Mouse (Mus musculus) liver, embryonic 14.5 days (tissue): ENCODE measurements around the gene Gm20683. TPM values are rescaled to one million over a fixed set of nuclear protein-coding genes. Genes with fewer than 3 reads are reported as not detected.
A peak's percentile ranks its signal among the peaks of the same experiment; 100 is the strongest.

Experiments used
- ATAC-seq: fragments of 200-750 bp; cut with Nextera tagmentation; 2 replicates; pipeline ENCODE4 v1.8.0; 2017; ENCODE audit warnings: moderate number of reproducible peaks, mild to moderate bottlenecking, moderate library complexity; ENCODE audit not compliant: insufficient read depth
- DNase-seq, 3 experiments: peaks; one replicate each; pipeline ENCODE4 v3.0.0-alpha.2; 2012 to 2013; ENCODE audit warnings: low read depth in 3 of 3, low spot score in 3 of 3
- H3K27ac ChIP-seq: fragments of 300-500 bp; sonication (generic); 2 replicates; pipeline ENCODE4 v1.5.1; 2014; ENCODE audit warnings: moderate library complexity, mild to moderate bottlenecking, control low read depth, inconsistent platforms
- H3K27me3 ChIP-seq: fragments of 300-500 bp; sonication (generic); 2 replicates; pipeline ENCODE4 v1.6.1; 2014; ENCODE audit warnings: mild to moderate bottlenecking, low read length, moderate library complexity; ENCODE audit not compliant: control insufficient read depth, insufficient read depth
- H3K36me3 ChIP-seq: fragments of 300-500 bp; sonication (generic); replicated peaks from 2 replicates; pipeline ENCODE4 v1.6.1; 2014; ENCODE audit warnings: low read depth; ENCODE audit not compliant: control insufficient read depth, insufficient read depth
- H3K4me1 ChIP-seq, 2 experiments: fragments of 200-500 bp in 1 of 2; fragments of 300-500 bp in 1 of 2; sonication (generic) in 1 of 2; replicated peaks; 2 replicates each; pipeline ENCODE4 v1.6.1; 2012 to 2014; ENCODE audit warnings: antibody characterized with exemption in 1 of 2, inconsistent platforms in 1 of 2, low read length in 1 of 2; ENCODE audit not compliant: control insufficient read depth in 2 of 2, insufficient read depth in 2 of 2
- H3K4me2 ChIP-seq: fragments of 300-500 bp; sonication (generic); 2 replicates; pipeline ENCODE4 v1.6.1; 2014; ENCODE audit warnings: low read depth, mild to moderate bottlenecking, control low read depth, moderate library complexity
- H3K4me3 ChIP-seq, 2 experiments: fragments of 200-500 bp in 1 of 2; fragments of 300-500 bp in 1 of 2; sonication (generic) in 1 of 2; 2 replicates each; pipeline ENCODE4 v1.5.1; 2012 to 2014; ENCODE audit warnings: low read depth in 2 of 2, low read length in 2 of 2, mild to moderate bottlenecking in 2 of 2, control low read depth in 1 of 2, inconsistent platforms in 1 of 2, moderate library complexity in 1 of 2; ENCODE audit not compliant: insufficient read depth in 1 of 2
- H3K9ac ChIP-seq: fragments of 300-500 bp; sonication (generic); replicated peaks from 2 replicates; pipeline ENCODE4 v1.6.1; 2014; ENCODE audit warnings: mild to moderate bottlenecking, control low read depth, moderate library complexity
- H3K9me3 ChIP-seq: fragments of 300-500 bp; sonication (generic); 2 replicates; pipeline ENCODE4 v1.6.1; 2016; ENCODE audit warnings: low read length, mixed read lengths; ENCODE audit not compliant: control insufficient read depth
- CTCF ChIP-seq: IDR thresholded peaks from 2 replicates; pipeline ENCODE4 v1.5.1; 2016; ENCODE audit warnings: antibody characterized with exemption, low read depth, control low read depth
- EP300 ChIP-seq: IDR thresholded peaks from 2 replicates; pipeline ENCODE4 v1.6.1; 2016; ENCODE audit warnings: antibody characterized with exemption, low read depth
- WGBS: fragments of 180-500 bp; shearing (Covaris S2); extraction: QIAGEN DNeasy Blood & Tissue Kit; methylation state at CpG from one replicate; pipeline ENCODE4 v1.1.7; 2014; ENCODE audit not compliant: insufficient replicate concordance; 5-methylcytosine and 5-hydroxymethylcytosine counted together
- microRNA-seq: library from miRNA; unstranded; fragments of <30 nt; microRNA quantifications from one replicate; pipeline ENCODE4, GENCODE M21; 2016
- polyA plus RNA-seq, 2 experiments: library from polyadenylated mRNA; depleted of rRNA in 1 of 2; stranded (reverse) in 1 of 2; unstranded in 1 of 2; fragments of >200 nt; fragmentation: Nextera tagmentation in 1 of 2; extraction: Ambion mirVana in 1 of 2; gene quantifications; 2 replicates each; pipeline versions ENCODE4 v1.2.1 to v1.2.3; 2012 to 2014

The Gm20683 gene
- polyA plus RNA-seq, 2 experiments, result 3.3 TPM; not detected in 1

GRCm38 (mm10) chr17:25786781-25787504 is 54.6 kb downstream of the Gm20683 start:
- ATAC-seq, result no peak
- WGBS, result 81% methylated on average over 9 of the region's 9 CpGs
- H3K4me3 ChIP-seq, result no peak overlapping the region
- H3K36me3 ChIP-seq, result peaks cover 13% of the 10 kb centered on the region
- no peaks in the 10 kb centered on the region for H3K9me3 ChIP-seq
- H3K4me2 ChIP-seq, result no peak overlapping the region
- H3K9ac ChIP-seq, result no peak overlapping the region
- no peaks in the 10 kb centered on the region for H3K27me3 ChIP-seq
- TF ChIP-seq CTCF (no peak), EP300 (no peak)
- H3K27ac ChIP-seq, result no peak overlapping the region
- no peak for DNase-seq
- H3K4me1 ChIP-seq, result peaks cover 0 to 7% of the 10 kb centered on the region in 2 experiments; a peak in 3 of 4 replicates

- H3K4me1 ChIP-seq, result peaks cover 0 to 5% of the 10 kb centered on the region in 2 experiments; a peak in 3 of 4 replicates
- H3K4me3 ChIP-seq, result peak within 1 kb of the TSS; percentile 65 to 75
- no peaks in the 10 kb centered on the region for H3K9me3 ChIP-seq
- ATAC-seq (no peak), DNase-seq (no peak)
- peaks cover 14% of the 10 kb centered on the region for H3K36me3 ChIP-seq
- WGBS, result 71% methylated on average over 3 of the region's 3 CpGs
- peak within 1 kb of the TSS; percentile 32 for H3K9ac ChIP-seq
- H3K27ac ChIP-seq, result peak within 1 kb of the TSS; percentile 24
- peak within 1 kb of the TSS; percentile 70 for H3K4me2 ChIP-seq
- TF ChIP-seq EP300 (no peak), CTCF (no peak)
- no peaks in the 10 kb centered on the region for H3K27me3 ChIP-seq
Measured at GRCm38 (mm10) chr17:25786280-25786679, 55.3 kb downstream of the Gm20683 start, which contains the start of gene Ccdc78. Ccdc78 (plus strand) TSS chr17:25786580.

GRCm38 (mm10) chr17:25785281-25785745 is 56.2 kb downstream of the Gm20683 start, which contains the start of gene Haghl:
Haghl (minus strand) TSS chr17:25785673.
- under 1% methylated on average over 23 of the region's 23 CpGs for WGBS

More at GRCm38 (mm10) chr17:25785281-25785745, 56.2 kb downstream of the Gm20683 start, which contains the start of gene Haghl:
- Histone ChIP-seq H3K4me2 (peak within 1 kb of the TSS; percentile 70), H3K9me3 (no peaks in the 10 kb centered on the region), H3K9ac (peak within 1 kb of the TSS; percentile 32), H3K27ac (peak within 1 kb of the TSS; percentile 24), H3K4me1 (peaks cover 0 to 2% of the 10 kb centered on the region in 2 experiments; a peak in 1 of 4 replicates), H3K36me3 (peaks cover 14% of the 10 kb centered on the region), H3K27me3 (no peaks in the 10 kb centered on the region), H3K4me3 (peak within 1 kb of the TSS; percentile 65 to 75)
- DNase-seq (peak; percentile 87 to 89 (median 89)), ATAC-seq (peak; percentile 86)
- TF ChIP-seq EP300 (no peak), CTCF (no peak)

Small RNAs within 50 kb of the gene (microRNA-seq; reads per million reads assigned to microRNA genes)
- not detected for gene Mir3082

Other genes starting within 250 kb of the Gm20683 start
- gene Gng13, start 124.6 kb downstream of the Gm20683 start, polyA plus RNA-seq (2012; rRNA removed), result 0.60 TPM in 1 of 2 replicates, not detected in the other
- gene Gng13, start 124.6 kb downstream of the Gm20683 start, polyA plus RNA-seq (2014; fragmentation: Nextera tagmentation; extraction: Ambion mirVana), result not detected in 2 replicates
- 14.4 and 19.6 TPM in 2 replicates for gene Chtf18, start 114.3 kb downstream of the Gm20683 start, polyA plus RNA-seq (2012; rRNA removed)
- 12.4 and 15.5 TPM in 2 replicates for gene Chtf18, start 114.3 kb downstream of the Gm20683 start, polyA plus RNA-seq (2014; fragmentation: Nextera tagmentation; extraction: Ambion mirVana)
- 9.5 and 11.1 TPM in 2 replicates for gene Rpusd1, start 114.1 kb downstream of the Gm20683 start, polyA plus RNA-seq (2012; rRNA removed)
- 5.9 and 6.1 TPM in 2 replicates for gene Rpusd1, start 114.1 kb downstream of the Gm20683 start, polyA plus RNA-seq (2014; fragmentation: Nextera tagmentation; extraction: Ambion mirVana)
- not detected in 2 replicates for gene Mslnl, start 105.7 kb downstream of the Gm20683 start, polyA plus RNA-seq (2012; rRNA removed)
- gene Mslnl, start 105.7 kb downstream of the Gm20683 start, polyA plus RNA-seq (2014; fragmentation: Nextera tagmentation; extraction: Ambion mirVana), result not detected in 2 replicates
- gene Msln, start 87.4 kb downstream of the Gm20683 start, polyA plus RNA-seq (2012; rRNA removed), result 0.66 and 0.69 TPM in 2 replicates
- gene Msln, start 87.4 kb downstream of the Gm20683 start, polyA plus RNA-seq (2014; fragmentation: Nextera tagmentation; extraction: Ambion mirVana), result 0.91 and 1.0 TPM in 2 replicates
- gene Narfl, start 68.0 kb downstream of the Gm20683 start, polyA plus RNA-seq (2012; rRNA removed), result 7.5 and 10.2 TPM in 2 replicates
- 12.9 and 14.0 TPM in 2 replicates for gene Narfl, start 68.0 kb downstream of the Gm20683 start, polyA plus RNA-seq (2014; fragmentation: Nextera tagmentation; extraction: Ambion mirVana)
- gene Haghl, start 56.1 kb downstream of the Gm20683 start, polyA plus RNA-seq (2012; rRNA removed), result 6.1 and 7.6 TPM in 2 replicates
- gene Haghl, start 56.1 kb downstream of the Gm20683 start, polyA plus RNA-seq (2014; fragmentation: Nextera tagmentation; extraction: Ambion mirVana), result 5.8 and 6.1 TPM in 2 replicates
- 0.02 and 0.03 TPM in 2 replicates for gene Ccdc78, start 55.2 kb downstream of the Gm20683 start, polyA plus RNA-seq (2012; rRNA removed)
- not detected in 2 replicates for gene Ccdc78, start 55.2 kb downstream of the Gm20683 start, polyA plus RNA-seq (2014; fragmentation: Nextera tagmentation; extraction: Ambion mirVana)
- 37.7 and 46.6 TPM in 2 replicates for gene Fam173a, start 48.9 kb downstream of the Gm20683 start, polyA plus RNA-seq (2012; rRNA removed)
- gene Fam173a, start 48.9 kb downstream of the Gm20683 start, polyA plus RNA-seq (2014; fragmentation: Nextera tagmentation; extraction: Ambion mirVana), result 57.2 and 57.7 TPM in 2 replicates
- gene AC134908.4, start 46.1 kb downstream of the Gm20683 start, polyA plus RNA-seq (2012; rRNA removed), result not detected in 2 replicates
- not detected in 2 replicates for gene AC134908.4, start 46.1 kb downstream of the Gm20683 start, polyA plus RNA-seq (2014; fragmentation: Nextera tagmentation; extraction: Ambion mirVana)
- 20.3 and 27.3 TPM in 2 replicates for gene Metrn, start 44.6 kb downstream of the Gm20683 start, polyA plus RNA-seq (2012; rRNA removed)
- 4.1 TPM in 2 replicates for gene Metrn, start 44.6 kb downstream of the Gm20683 start, polyA plus RNA-seq (2014; fragmentation: Nextera tagmentation; extraction: Ambion mirVana)
- gene Fbxl16, start 32.7 kb downstream of the Gm20683 start, polyA plus RNA-seq (2012; rRNA removed), result 0.04 and 0.22 TPM in 2 replicates
- gene Fbxl16, start 32.7 kb downstream of the Gm20683 start, polyA plus RNA-seq (2014; fragmentation: Nextera tagmentation; extraction: Ambion mirVana), result not detected in 2 replicates
- 14.1 and 14.3 TPM in 2 replicates for gene Wdr24, start 18.1 kb downstream of the Gm20683 start, polyA plus RNA-seq (2012; rRNA removed)
- gene Wdr24, start 18.1 kb downstream of the Gm20683 start, polyA plus RNA-seq (2014; fragmentation: Nextera tagmentation; extraction: Ambion mirVana), result 9.2 and 11.4 TPM in 2 replicates
- 17.3 and 17.9 TPM in 2 replicates for gene Jmjd8, start 12.9 kb downstream of the Gm20683 start, polyA plus RNA-seq (2012; rRNA removed)
- 13.7 and 16.2 TPM in 2 replicates for gene Jmjd8, start 12.9 kb downstream of the Gm20683 start, polyA plus RNA-seq (2014; fragmentation: Nextera tagmentation; extraction: Ambion mirVana)
- gene Stub1, start 8.4 kb downstream of the Gm20683 start, polyA plus RNA-seq (2012; rRNA removed), result 70.2 and 85.1 TPM in 2 replicates
- 96.7 and 100 TPM in 2 replicates for gene Stub1, start 8.4 kb downstream of the Gm20683 start, polyA plus RNA-seq (2014; fragmentation: Nextera tagmentation; extraction: Ambion mirVana)
- gene Rhbdl1, start 4.5 kb downstream of the Gm20683 start, polyA plus RNA-seq (2012; rRNA removed), result 1.5 and 2.0 TPM in 2 replicates
- 0.35 and 0.58 TPM in 2 replicates for gene Rhbdl1, start 4.5 kb downstream of the Gm20683 start, polyA plus RNA-seq (2014; fragmentation: Nextera tagmentation; extraction: Ambion mirVana)
- 33.3 and 34.7 TPM in 2 replicates for gene Rhot2, start 3.1 kb upstream of the Gm20683 start, polyA plus RNA-seq (2012; rRNA removed)
- gene Rhot2, start 3.1 kb upstream of the Gm20683 start, polyA plus RNA-seq (2014; fragmentation: Nextera tagmentation; extraction: Ambion mirVana), result 4.2 and 5.3 TPM in 2 replicates
- 18.1 and 19.6 TPM in 2 replicates for gene Wdr90, start 19.7 kb upstream of the Gm20683 start, polyA plus RNA-seq (2012; rRNA removed)
- 7.5 and 11.1 TPM in 2 replicates for gene Wdr90, start 19.7 kb upstream of the Gm20683 start, polyA plus RNA-seq (2014; fragmentation: Nextera tagmentation; extraction: Ambion mirVana)
- gene Mcrip2, start 27.0 kb upstream of the Gm20683 start, polyA plus RNA-seq (2012; rRNA removed), result 22.1 and 23.1 TPM in 2 replicates
- gene Mcrip2, start 27.0 kb upstream of the Gm20683 start, polyA plus RNA-seq (2014; fragmentation: Nextera tagmentation; extraction: Ambion mirVana), result 44.0 and 44.9 TPM in 2 replicates
- 45.3 and 47.6 TPM in 2 replicates for gene Mettl26, start 33.3 kb upstream of the Gm20683 start, polyA plus RNA-seq (2012; rRNA removed)
- gene Mettl26, start 33.3 kb upstream of the Gm20683 start, polyA plus RNA-seq (2014; fragmentation: Nextera tagmentation; extraction: Ambion mirVana), result 46.5 and 50.3 TPM in 2 replicates
- gene Wfikkn1, start 39.1 kb upstream of the Gm20683 start, polyA plus RNA-seq (2012; rRNA removed), result 0.54 and 0.71 TPM in 2 replicates
- gene Wfikkn1, start 39.1 kb upstream of the Gm20683 start, polyA plus RNA-seq (2014; fragmentation: Nextera tagmentation; extraction: Ambion mirVana), result 0.52 and 0.67 TPM in 2 replicates
- 6.4 and 7.8 TPM in 2 replicates for gene Rab40c, start 78.0 kb upstream of the Gm20683 start, polyA plus RNA-seq (2012; rRNA removed)
- gene Rab40c, start 78.0 kb upstream of the Gm20683 start, polyA plus RNA-seq (2014; fragmentation: Nextera tagmentation; extraction: Ambion mirVana), result 3.4 and 3.8 TPM in 2 replicates
- gene Pigq, start 103.2 kb upstream of the Gm20683 start, polyA plus RNA-seq (2012; rRNA removed), result 270 and 414 TPM in 2 replicates
- gene Pigq, start 103.2 kb upstream of the Gm20683 start, polyA plus RNA-seq (2014; fragmentation: Nextera tagmentation; extraction: Ambion mirVana), result 170 and 186 TPM in 2 replicates
- gene Nhlrc4, start 103.2 kb upstream of the Gm20683 start, polyA plus RNA-seq (2012; rRNA removed), result 4.3 and 8.9 TPM in 2 replicates
- 1.9 and 4.6 TPM in 2 replicates for gene Nhlrc4, start 103.2 kb upstream of the Gm20683 start, polyA plus RNA-seq (2014; fragmentation: Nextera tagmentation; extraction: Ambion mirVana)
- gene A930017K11Rik, start 110.8 kb upstream of the Gm20683 start, polyA plus RNA-seq (2012; rRNA removed), result 0.16 and 0.24 TPM in 2 replicates
- 0.13 and 0.37 TPM in 2 replicates for gene A930017K11Rik, start 110.8 kb upstream of the Gm20683 start, polyA plus RNA-seq (2014; fragmentation: Nextera tagmentation; extraction: Ambion mirVana)
- 7.7 and 9.0 TPM in 2 replicates for gene Capn15, start 144.0 kb upstream of the Gm20683 start, polyA plus RNA-seq (2012; rRNA removed)
- gene Capn15, start 144.0 kb upstream of the Gm20683 start, polyA plus RNA-seq (2014; fragmentation: Nextera tagmentation; extraction: Ambion mirVana), result 8.3 and 11.8 TPM in 2 replicates
- 2.1 and 2.3 TPM in 2 replicates for gene Rab11fip3, start 227.8 kb upstream of the Gm20683 start, polyA plus RNA-seq (2012; rRNA removed)
- 1.4 and 1.8 TPM in 2 replicates for gene Rab11fip3, start 227.8 kb upstream of the Gm20683 start, polyA plus RNA-seq (2014; fragmentation: Nextera tagmentation; extraction: Ambion mirVana)
- 6.2 and 6.8 TPM in 2 replicates for gene Decr2, start 248.6 kb upstream of the Gm20683 start, polyA plus RNA-seq (2012; rRNA removed)
- gene Decr2, start 248.6 kb upstream of the Gm20683 start, polyA plus RNA-seq (2014; fragmentation: Nextera tagmentation; extraction: Ambion mirVana), result 5.5 and 6.5 TPM in 2 replicates